Mouse (Mus musculus) cerebellum, adult (tissue): ENCODE measurements around the gene Fmc1.

ENCODE experiments used
- ATAC-seq: cut with Nextera tagmentation; 2 replicates; pipeline ENCODE4 v1.9.2; 2017; ENCODE audit warnings: mild to moderate bottlenecking, moderate library complexity, mixed read lengths; ENCODE audit not compliant: insufficient number of reproducible peaks, low FRiP score, low TSS enrichment

The Fmc1 gene

GRCm38 (mm10) chr6:38551062-38551988 lies 18.0 kb downstream of the Fmc1 start, which contains the start of gene Luc7l2:
Gene Luc7l2 (plus strand): TSS chr6:38551334.
- ATAC-seq = peak; percentile 86

- ATAC-seq = peak; percentile 83
These were observed 18.8 kb downstream of the Fmc1 start for GRCm38 (mm10) chr6:38551989-38552635.

- ATAC-seq = no peak
These were observed 19.3 kb downstream of the Fmc1 start for GRCm38 (mm10) chr6:38552636-38553000.

GRCm38 (mm10) chr6:38576096-38576495 lies 42.8 kb downstream of the Fmc1 start:
- no peak for ATAC-seq

GRCm38 (mm10) chr6:38580112-38580857 lies 47.0 kb downstream of the Fmc1 start:
- no peak for ATAC-seq

GRCm38 (mm10) chr6:38581711-38582110 lies 48.4 kb downstream of the Fmc1 start:
- ATAC-seq = no peak
